ENCODE assay signal across 1 mouse cellular context in the genomic region with DNA sequence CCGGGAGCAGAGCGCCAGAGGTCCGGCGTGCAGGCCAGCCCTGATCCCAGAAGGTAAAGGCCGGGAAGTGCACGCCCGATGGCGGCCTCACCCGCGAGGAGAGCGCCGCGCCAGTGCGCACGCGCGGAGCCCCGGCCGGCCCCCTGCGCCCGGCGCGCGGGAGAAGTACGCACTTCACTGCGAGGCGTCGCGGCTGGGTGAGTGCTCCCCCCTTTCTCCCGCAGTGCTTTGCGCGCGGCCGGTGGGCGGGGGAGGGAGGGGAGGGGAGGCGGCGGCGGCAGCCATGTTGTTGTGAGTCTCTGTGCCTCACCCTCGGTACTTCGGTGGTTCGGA.
TF ChIP-seq lines count a peak whose summit lies in the region.

TSS of gene Pum2 (plus strand) at position 161 of the 333 bp plus-strand sequence.

TF ChIP-seq in CH12.LX, 34 proteins besides CTCF, POLR2A, EP300 and RAD21 (continued from another document):
- peak; percentile 92 for TF ChIP-seq TCF12 (IDR thresholded peaks at IDR 0.05; ENCODE audit: low read depth, low read length)
- TF ChIP-seq ETS1 (conservative IDR thresholded peaks at IDR 0.05; ENCODE audit: low read depth, low read length): no peak
- TF ChIP-seq TBP (conservative IDR thresholded peaks at IDR 0.05; ENCODE audit: low read depth, low read length): peak; percentile 64; the same call in 1 of the 2 replicates
- peak; percentile 64 for TF ChIP-seq ZMIZ1 (IDR thresholded peaks at IDR 0.05; ENCODE audit: low read depth, low read length)
- peak; percentile 61 for TF ChIP-seq ELF1 (IDR thresholded peaks at IDR 0.05; ENCODE audit: low read depth, low read length)
- no peak for TF ChIP-seq RCOR1 (conservative IDR thresholded peaks at IDR 0.05; ENCODE audit: low read depth, low read length)
- peak; percentile 41; the same call in 1 of the 2 replicates for TF ChIP-seq IRF4 (IDR thresholded peaks at IDR 0.05; ENCODE audit: low read depth, low read length)
- TF ChIP-seq USF2 (conservative IDR thresholded peaks at IDR 0.05; ENCODE audit: low read depth, low read length): no peak
- no peak for TF ChIP-seq ZKSCAN1 (IDR thresholded peaks at IDR 0.05; ENCODE audit: borderline replicate concordance, low read depth, low read length)
- no peak for TF ChIP-seq GABPA (IDR thresholded peaks at IDR 0.05; ENCODE audit: insufficient replicate concordance, low read depth, low read length)
- TF ChIP-seq ZNF384 (IDR thresholded peaks at IDR 0.05; ENCODE audit: low read depth, low read length): no peak
- no peak for TF ChIP-seq SMC3 (IDR thresholded peaks at IDR 0.05; ENCODE audit: low read depth, low read length)
- TF ChIP-seq CHD2 (IDR thresholded peaks at IDR 0.05; ENCODE audit: low read length): no peak
- TF ChIP-seq MEF2A (IDR thresholded peaks at IDR 0.05; ENCODE audit: borderline replicate concordance, low read depth, low read length): peak; percentile 54; the same call in 1 of the 2 replicates
- no peak for TF ChIP-seq CHD1 (IDR thresholded peaks at IDR 0.05; ENCODE audit: low read depth, low read length)
- no peak for TF ChIP-seq JUN (IDR thresholded peaks at IDR 0.05; ENCODE audit: insufficient read depth, low read depth, low read length)
- TF ChIP-seq BHLHE40 (IDR thresholded peaks at IDR 0.05; ENCODE audit: low read depth, low read length): peak; percentile 66
- TF ChIP-seq MAX (IDR thresholded peaks at IDR 0.05; ENCODE audit: low read length): peak; percentile 71; the same call in 1 of the 2 replicates
- peak; percentile 91 for TF ChIP-seq NRF1 (IDR thresholded peaks at IDR 0.05; ENCODE audit: low read depth, low read length)
- no peak for TF ChIP-seq PAX5 (IDR thresholded peaks at IDR 0.05; ENCODE audit: low read length)
- TF ChIP-seq KAT2A (IDR thresholded peaks at IDR 0.05; ENCODE audit: insufficient replicate concordance, low read length): 0 out of 2 replicates have a peak, but pooled peaks have one; percentile 17
- no peak for TF ChIP-seq MAZ (IDR thresholded peaks at IDR 0.05; ENCODE audit: low read depth, low read length)
- peak; percentile 82; the same call in 1 of the 2 replicates for TF ChIP-seq MXI1 (IDR thresholded peaks at IDR 0.05; ENCODE audit: low read depth, low read length)
- peak; percentile 85 for TF ChIP-seq POLR2AphosphoS2 (IDR thresholded peaks at IDR 0.05; ENCODE audit: low read depth, low read length)
- no peak for TF ChIP-seq JUND (conservative IDR thresholded peaks at IDR 0.05; ENCODE audit: low read depth, low read length)
TF ChIP-seq in CH12.LX: peak in this region for 16.
